Mouse (Mus musculus) heart, postnatal 36 days (tissue): Measurements from ENCODE around the gene Ccnb2. TPM values are rescaled to one million over a fixed set of nuclear protein-coding genes. Genes with fewer than 3 reads are reported as not detected.
"Not testable (repeated sequence)": the region's sequence is repeated elsewhere in the genome, so short reads cannot be mapped to it uniquely, and the experiment has no call there.

ENCODE experiments used
- DNase-seq, 2 experiments: peaks; one replicate each; pipeline ENCODE4 v3.0.0; 2021 to 2022
- intact Hi-C: fragments of 180-260 bp; cut with DNase I; formaldehyde crosslinking; loops from one replicate; pipeline ENCODE4 v1.15.1; 2025
- total RNA-seq, 2 experiments: library from RNA; stranded (reverse); gene quantifications; 2 replicates each; pipeline ENCODE4 v1.2.3; 2021

The Ccnb2 gene
- 1 to 10 TPM; 1.2 to 1.3 TPM for total RNA-seq

GRCm38 (mm10) chr9:70421257-70422056 lies at the start of gene Ccnb2:
Gene Ccnb2 (minus strand): TSS chr9:70421547.
- intact Hi-C loops = no loop called here

DNA sequence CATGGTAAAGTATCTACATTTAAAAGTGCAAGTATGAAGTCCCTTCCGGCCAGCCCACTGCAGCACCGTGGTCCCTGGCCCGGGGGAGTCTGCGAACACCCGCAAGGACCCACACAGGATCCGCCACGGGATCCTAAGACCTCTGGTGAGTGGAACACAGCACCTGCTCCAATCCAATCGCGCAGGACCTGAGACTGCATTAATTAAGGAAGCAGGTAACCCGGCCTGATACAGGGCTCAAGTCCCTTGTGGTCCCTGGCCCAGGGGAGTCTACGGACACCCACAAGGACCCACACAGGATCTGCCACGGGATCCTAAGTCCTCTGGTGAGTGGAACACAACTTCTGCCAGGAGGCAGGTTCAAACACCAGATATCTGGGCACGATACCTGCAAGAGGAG lies 41.7 kb upstream of the Ccnb2 start:
- DNase-seq, intact Hi-C loops: not testable (repeated sequence)

More at GRCm38 (mm10) chr9:70421257-70422056, at the start of gene Ccnb2:
- DNase-seq = peak; percentile 79 to 80

GRCm38 (mm10) chr9:70452371-70452770 lies 31.0 kb upstream of the Ccnb2 start:
- DNase-seq = no peak
- intact Hi-C loops = no loop called here

DNA sequence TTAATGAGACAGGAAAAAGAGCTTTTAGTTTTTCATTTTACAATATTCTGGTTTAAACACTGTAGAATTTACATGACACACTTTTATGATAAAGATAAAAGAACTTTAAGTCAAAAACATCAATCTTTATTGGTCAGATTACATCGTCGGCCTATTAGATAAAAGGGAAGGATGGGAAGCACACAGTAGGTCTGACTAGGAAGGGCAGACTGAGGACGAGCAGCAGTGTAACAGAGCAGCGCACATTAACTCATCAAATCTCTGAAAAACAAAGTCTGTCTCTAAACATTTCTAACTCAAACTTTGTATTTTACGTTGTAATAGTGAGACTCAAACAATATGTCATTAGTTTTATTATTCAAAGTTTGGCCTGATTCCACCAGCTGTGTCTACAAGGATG lies 27.7 kb upstream of the Ccnb2 start:
- DNase-seq = no peak
- intact Hi-C loops = no loop called here

GRCm38 (mm10) chr9:70439959-70440358 lies 18.6 kb upstream of the Ccnb2 start:
- intact Hi-C loops = no loop called here

GRCm38 (mm10) chr9:70422661-70423060 lies 1.3 kb upstream of the Ccnb2 start:
- DNase-seq = no peak
- intact Hi-C loops = no loop called here

More at GRCm38 (mm10) chr9:70439959-70440358, 18.6 kb upstream of the Ccnb2 start:
- peak; percentile 16 to 31 for DNase-seq

DNA sequence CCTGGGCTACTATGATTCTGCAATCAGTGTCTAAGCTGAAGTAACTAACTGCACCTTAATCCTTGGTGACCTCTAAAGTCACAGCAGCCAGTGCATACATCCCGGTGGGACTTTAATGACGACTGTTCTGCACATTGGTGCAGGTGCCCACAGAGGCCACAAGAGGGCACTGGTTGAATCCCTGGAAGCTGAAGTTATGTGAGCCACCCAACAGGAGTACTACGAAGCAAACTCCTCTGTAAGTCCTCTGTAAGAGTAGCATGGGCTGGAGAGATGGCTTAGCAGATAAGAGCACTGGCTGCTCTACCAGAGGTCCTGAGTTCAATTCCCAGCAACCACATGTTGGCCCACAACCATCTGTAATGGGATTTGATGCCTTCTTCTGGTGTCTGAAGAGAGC lies 4.9 kb downstream of the Ccnb2 start:
- intact Hi-C loops = loop anchor here (5.0 to 10.0 kb wide), 2 partner anchors 176 to 658 kb away; no protein-coding TSS in a partner anchor
- no peak for DNase-seq

GRCm38 (mm10) chr9:70413038-70413437 lies 8.3 kb downstream of the Ccnb2 start:
- no peak for DNase-seq
- intact Hi-C loops = loop anchor here (10.0 kb wide), 1 partner anchor 662 kb away; no protein-coding TSS in a partner anchor

- DNase-seq = no peak
- intact Hi-C loops = loop anchor here (10.0 kb wide), 1 partner anchor 664 kb away; no protein-coding TSS in a partner anchor
Observed at GRCm38 (mm10) chr9:70410668-70411067, 10.7 kb downstream of the Ccnb2 start.

- DNase-seq = no peak
- intact Hi-C loops = loop anchor here (2.0 to 10.0 kb wide), 3 partner anchors 103 to 665 kb away; no protein-coding TSS in a partner anchor
Observed at GRCm38 (mm10) chr9:70409743-70410142, 11.6 kb downstream of the Ccnb2 start.

GRCm38 (mm10) chr9:70408791-70409190 lies 12.6 kb downstream of the Ccnb2 start:
- intact Hi-C loops = loop anchor here (2.0 to 5.0 kb wide), 2 partner anchors 104 to 156 kb away; no protein-coding TSS in a partner anchor
- peak in 1 of 2 experiments; percentile 26 for DNase-seq

- intact Hi-C loops = loop anchor here (5.0 kb wide), 1 partner anchor 106 kb away; no protein-coding TSS in a partner anchor
- no peak for DNase-seq
Observed at GRCm38 (mm10) chr9:70406596-70406995, 14.8 kb downstream of the Ccnb2 start.

DNA sequence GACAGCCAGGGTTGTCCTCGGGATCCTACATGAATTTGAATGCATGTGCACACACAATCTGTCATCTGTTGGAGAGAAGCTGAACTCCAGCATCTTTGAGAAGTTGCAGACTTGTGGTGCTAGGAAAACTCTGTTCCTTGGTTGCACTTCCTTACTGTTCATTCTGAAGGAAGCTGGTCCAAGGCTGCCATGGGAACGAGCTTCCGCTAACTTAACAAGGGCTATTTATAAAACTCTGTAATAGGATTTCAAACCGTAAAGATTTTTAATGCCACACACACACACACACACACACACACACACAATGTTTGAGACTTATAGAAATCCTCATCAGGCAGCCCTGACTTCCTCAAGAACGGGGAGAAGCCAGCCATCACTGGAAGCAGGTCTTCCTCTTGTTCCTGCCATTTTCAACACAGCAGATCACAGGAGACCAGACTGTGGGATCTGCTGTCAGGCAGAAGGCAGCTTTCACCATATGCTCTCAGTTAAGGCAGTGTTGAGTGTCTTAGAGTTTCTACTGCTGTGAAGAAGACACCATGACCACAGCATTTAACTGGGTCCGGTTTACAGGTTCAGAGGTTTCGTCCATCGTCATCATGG lies 19.3 kb downstream of the Ccnb2 start:
- intact Hi-C loops = no loop called here
- DNase-seq = no peak

- no peak for DNase-seq
- intact Hi-C loops = loop anchor here (10.0 kb wide), 1 partner anchor 381 kb away; the partner anchor contains the start of gene Gtf2a2
Observed at GRCm38 (mm10) chr9:70396083-70396482, 25.3 kb downstream of the Ccnb2 start.

GRCm38 (mm10) chr9:70395617-70396016 lies 25.7 kb downstream of the Ccnb2 start:
- DNase-seq = peak in 1 of 2 experiments; percentile 29

GRCm38 (mm10) chr9:70392563-70392907 lies 28.8 kb downstream of the Ccnb2 start:
- intact Hi-C loops = loop anchor here (1.0 to 10.0 kb wide), 3 partner anchors 190 to 378 kb away; partner anchors contain the start of gene Gtf2a2
- peak; percentile 16 to 29 for DNase-seq

More at GRCm38 (mm10) chr9:70395617-70396016, 25.7 kb downstream of the Ccnb2 start:
- intact Hi-C loops = loop anchor here (10.0 kb wide), 1 partner anchor 381 kb away; the partner anchor contains the start of gene Gtf2a2

DNA sequence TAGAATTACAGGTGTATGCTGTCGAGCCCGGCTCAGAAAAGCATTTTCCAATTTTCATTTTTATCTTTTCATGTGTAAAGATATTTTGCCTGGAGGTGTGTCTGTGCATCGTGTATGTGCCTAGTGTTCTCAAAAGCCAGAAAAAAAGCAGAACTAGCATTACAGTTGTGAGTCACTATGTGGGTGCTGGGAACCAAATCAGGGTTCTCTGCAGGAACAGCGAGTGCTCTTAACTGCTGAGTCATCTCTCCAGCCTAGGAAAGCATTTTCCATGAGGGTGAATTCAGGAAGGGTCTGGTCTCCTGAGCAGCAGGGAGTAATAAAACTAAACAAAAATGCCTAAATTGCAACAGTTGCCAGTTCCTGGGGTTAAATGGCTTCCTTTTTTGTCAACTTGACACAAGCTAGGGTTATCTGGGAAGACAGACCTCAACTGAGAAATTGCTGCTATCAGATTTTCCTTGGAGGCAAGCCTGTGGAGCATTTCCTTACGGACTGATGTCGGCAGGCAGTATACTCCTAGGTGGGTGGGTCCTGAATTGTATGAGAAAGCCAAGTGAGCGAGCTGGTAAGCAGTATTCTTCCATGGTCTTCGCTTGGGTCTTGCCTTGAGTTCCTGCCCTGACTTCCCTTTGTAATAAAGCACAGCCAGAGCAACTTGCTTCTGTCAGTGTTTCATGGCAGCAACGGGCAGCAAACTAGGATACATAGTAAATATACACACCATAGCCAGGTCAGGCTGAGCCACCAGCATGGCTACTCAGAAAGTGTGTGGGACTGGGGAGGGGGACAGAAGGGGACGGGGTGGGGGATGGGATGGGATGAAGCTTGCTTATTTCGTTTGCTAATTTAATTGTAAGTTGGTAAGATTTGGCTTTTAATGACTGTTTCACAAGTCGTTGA lies 29.4 kb downstream of the Ccnb2 start:
- DNase-seq = no peak
- intact Hi-C loops = loop anchor here (1.0 to 10.0 kb wide), 3 partner anchors 189 to 377 kb away; partner anchors contain the start of gene Gtf2a2

- intact Hi-C loops = loop anchor here (10.0 kb wide), 1 partner anchor 376 kb away; the partner anchor contains the start of gene Gtf2a2
- no peak for DNase-seq
Observed at GRCm38 (mm10) chr9:70391042-70391441, 30.3 kb downstream of the Ccnb2 start.

GRCm38 (mm10) chr9:70389548-70389947 lies 31.8 kb downstream of the Ccnb2 start:
- no peak for DNase-seq

More at GRCm38 (mm10) chr9:70389548-70389947, 31.8 kb downstream of the Ccnb2 start:
- intact Hi-C loops = no loop called here
